Mouse (Mus musculus): ENCODE data around the gene Atg2a. TPM values are rescaled to one million over a fixed set of nuclear protein-coding genes. Genes with fewer than 3 reads are reported as not detected.

Gene Atg2a
- total RNA-seq (2017): 43.0 and 49.3 TPM in 2 replicates

DNA sequence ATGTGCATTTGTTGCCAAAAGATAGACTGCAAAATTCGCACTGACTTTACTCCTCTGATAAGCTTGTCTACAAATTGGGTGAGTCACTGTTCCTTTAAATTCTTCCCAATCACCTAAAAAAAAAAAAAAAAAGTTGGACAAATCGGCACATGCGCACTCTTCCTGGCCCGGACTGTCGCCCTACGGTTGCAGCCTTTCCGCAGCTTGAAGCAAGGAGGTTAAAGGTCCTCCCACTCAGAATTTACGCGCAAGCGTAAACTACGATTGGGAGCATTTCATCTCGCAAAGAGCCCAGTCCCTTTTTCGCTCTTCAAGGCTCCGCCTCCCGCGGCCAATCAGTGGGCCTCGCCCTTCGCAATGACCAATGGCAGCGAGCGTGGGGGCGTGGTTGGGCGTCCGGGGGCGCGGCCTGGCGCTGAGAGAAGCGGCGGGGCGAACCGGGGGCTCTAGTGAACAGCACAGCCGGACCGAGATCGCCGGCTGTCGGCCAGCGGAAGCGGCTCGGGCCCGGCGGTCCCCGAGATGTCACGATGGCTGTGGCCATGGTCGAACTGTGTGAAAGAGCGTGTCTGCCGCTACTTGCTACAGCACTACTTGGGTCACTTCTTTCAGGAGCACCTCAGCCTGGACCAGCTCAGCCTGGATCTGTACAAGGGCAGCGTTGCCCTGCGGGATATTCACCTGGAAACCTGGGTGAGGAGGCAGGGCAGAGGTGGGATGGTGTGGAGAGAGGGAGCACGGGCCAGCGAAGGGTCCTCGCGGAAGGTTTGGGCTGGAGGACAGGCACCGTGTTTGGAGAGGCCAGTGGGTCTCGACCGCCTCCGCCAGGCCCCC lies at the start of gene Atg2a:
Atg2a (plus strand) TSS at position 395 of the 834 bp plus-strand sequence.
- ATAC-seq (ENCODE audit: extremely low read depth, insufficient number of reproducible peaks, low FRiP score, poor library complexity, severe bottlenecking): peak; percentile 87

DNA sequence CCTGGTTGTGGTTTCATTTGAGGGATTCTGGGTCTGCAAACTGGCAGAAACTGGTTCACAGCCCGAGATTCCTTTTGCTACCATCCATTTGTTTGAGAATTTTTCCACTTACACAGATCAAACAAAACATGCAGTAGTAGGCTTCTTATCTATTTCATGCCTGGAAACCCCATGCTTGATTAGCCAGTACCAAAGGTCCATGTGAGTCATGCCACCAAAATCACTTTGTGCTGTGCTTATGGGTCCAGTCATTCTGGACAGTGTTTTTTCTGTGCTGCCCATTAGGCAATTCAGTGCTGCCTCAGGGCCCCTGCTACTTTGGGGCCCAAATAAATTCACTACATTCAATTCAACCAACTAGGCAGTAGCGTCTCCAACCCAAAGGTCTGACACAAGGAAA lies 37.2 kb upstream of the Atg2a start:
- no peak for ATAC-seq (ENCODE audit: extremely low read depth, insufficient number of reproducible peaks, low FRiP score, poor library complexity, severe bottlenecking)

DNA sequence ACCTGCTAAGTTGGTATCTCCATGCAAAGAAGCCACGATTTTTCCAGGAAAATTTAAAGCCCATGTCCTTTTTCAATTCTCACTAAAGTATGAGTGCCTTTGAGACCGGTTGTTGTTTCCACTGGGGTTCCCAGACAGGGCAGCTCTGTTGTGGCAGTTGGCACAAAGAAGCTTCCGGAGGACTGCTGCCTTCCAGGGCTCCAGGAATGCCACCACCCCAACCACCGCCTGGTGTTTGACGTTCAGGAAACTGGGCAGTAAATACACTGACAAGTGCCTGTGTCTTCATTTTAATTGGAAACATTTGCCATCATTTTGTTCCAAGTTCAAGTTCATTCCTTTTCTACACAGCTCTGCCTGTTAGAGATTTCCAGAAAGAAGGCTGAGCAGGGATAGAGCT lies 34.8 kb upstream of the Atg2a start:
- ATAC-seq (ENCODE audit: extremely low read depth, insufficient number of reproducible peaks, low FRiP score, poor library complexity, severe bottlenecking): no peak

DNA sequence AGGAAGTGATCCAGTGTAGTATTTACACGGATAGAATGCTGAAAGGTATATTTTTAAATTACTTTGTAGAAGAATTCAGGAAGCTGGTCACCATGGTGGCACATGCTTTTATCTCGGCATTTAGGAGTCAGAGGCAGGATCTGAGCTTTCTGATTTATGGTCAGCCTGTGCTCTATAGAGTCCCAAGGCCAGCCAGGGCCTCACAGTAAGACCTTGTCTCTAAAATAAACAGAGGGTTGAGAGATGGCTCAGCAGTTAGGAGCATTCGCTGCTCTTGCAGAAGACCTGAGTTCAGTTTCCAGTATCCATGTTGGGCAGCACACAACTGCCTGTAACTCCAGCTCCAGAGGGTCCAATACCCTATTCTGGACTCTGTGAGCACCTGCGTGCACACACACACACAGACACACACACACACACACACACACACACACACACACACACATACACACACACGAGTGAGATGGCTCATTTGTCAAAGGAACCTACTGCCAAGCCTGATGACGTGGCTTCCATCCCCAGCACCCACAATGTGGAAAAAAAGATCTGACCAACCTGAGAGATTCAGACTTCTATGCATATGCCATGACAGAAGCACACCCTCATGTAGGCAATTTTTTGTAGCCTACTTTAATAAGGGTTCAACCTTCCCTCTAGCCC lies 25.3 kb upstream of the Atg2a start:
- no peak for ATAC-seq (ENCODE audit: extremely low read depth, insufficient number of reproducible peaks, low FRiP score, poor library complexity, severe bottlenecking)

DNA sequence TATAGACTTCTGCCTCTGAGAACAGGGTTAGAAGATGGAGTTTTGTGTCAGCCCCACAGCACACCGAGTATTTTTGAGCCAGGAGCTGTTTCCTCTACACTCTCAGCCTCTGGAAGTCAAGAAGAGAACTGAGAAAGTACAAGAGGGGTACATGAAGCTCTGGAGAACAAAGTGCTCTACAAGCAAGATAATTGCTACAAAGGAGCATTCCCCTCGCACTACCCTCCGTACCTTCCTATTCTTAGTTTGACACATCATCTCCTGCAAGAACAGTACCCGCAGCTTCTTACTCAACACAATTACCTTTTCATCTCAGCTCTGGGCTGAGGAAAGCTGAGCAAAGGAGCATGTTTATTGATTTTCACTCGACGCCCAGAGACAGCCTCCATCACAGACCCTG lies 22.9 kb upstream of the Atg2a start:
- ATAC-seq (ENCODE audit: extremely low read depth, insufficient number of reproducible peaks, low FRiP score, poor library complexity, severe bottlenecking): no peak

DNA sequence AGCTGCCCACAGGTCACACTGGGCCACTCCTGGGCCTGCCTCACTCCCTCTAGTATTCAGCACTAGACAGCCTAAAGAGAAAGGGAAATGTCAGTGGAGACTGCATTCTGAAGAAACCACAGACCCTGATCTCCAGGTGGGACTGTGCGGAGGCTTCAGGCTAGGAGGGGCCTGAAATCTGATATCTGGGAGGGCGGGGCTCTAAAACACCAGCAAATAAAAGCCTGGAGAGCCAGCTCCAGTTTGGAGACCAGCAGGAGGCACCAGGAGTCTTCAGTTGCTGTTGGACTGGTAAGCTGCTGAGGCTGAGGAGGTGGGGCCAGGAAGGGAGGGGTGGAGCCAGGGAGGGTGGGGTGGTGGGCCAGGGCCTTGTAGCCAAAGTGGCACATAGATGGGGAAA lies 15.3 kb upstream of the Atg2a start, which contains the start of gene Gpha2:
Gpha2 (plus strand) TSS at position 246 of the 400 bp plus-strand sequence.
- no peak for ATAC-seq (ENCODE audit: extremely low read depth, insufficient number of reproducible peaks, low FRiP score, poor library complexity, severe bottlenecking)

DNA sequence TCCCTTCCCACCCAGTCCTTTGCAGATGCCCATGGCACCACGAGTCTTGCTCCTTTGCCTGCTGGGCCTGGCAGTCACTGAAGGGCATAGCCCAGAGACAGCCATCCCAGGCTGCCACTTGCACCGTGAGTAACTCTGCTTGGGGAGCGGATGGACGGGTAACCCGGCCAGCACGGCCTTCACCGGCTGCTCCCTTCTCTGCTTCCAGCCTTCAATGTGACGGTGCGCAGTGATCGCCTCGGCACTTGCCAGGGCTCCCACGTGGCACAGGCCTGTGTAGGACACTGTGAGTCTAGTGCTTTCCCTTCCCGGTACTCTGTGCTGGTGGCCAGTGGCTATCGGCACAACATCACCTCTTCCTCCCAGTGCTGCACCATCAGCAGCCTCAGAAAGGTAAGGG lies 14.7 kb upstream of the Atg2a start:
- ATAC-seq (ENCODE audit: extremely low read depth, insufficient number of reproducible peaks, low FRiP score, poor library complexity, severe bottlenecking): no peak

DNA sequence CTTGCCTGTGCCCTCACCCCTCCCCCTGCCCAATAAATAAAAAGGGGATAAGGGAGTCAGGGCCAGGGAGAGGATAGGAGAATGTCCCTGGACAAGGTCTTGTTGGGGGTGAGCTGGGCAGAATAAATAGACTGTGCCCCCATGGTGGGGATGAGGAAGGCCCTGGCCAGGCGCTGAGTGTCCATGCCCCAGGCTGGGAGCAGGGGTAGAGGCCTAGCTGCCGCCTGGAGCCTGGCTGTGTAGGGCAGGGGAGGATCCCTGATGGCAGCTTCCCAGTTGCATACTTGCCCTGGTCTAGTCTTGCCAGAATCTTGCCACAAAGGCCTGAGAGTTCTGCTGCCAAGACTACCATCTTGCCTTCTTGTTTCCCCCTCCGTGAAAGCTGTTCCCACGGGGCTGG lies 13.6 kb upstream of the Atg2a start:
- no peak for ATAC-seq (ENCODE audit: extremely low read depth, insufficient number of reproducible peaks, low FRiP score, poor library complexity, severe bottlenecking)

DNA sequence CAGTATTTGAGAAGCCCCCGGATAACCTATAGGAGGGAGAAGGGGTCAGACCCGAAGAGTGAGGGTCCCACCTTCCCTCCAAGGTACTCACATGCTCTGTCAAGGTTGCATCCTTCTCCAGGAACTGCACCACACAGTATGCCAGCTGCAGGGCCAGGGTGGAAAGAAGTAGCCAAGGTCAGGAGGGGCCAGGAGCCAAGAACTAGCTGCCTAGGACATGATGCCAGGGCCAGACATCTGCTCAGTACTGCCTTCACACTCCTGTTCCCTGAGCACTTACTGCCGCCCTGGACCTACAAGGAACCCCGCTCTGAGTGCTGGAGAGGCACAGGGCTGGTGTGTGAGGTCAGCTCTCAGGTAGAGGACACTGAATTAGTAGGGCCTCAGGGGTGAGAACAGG lies 11.1 kb upstream of the Atg2a start:
- no peak for ATAC-seq (ENCODE audit: extremely low read depth, insufficient number of reproducible peaks, low FRiP score, poor library complexity, severe bottlenecking)

DNA sequence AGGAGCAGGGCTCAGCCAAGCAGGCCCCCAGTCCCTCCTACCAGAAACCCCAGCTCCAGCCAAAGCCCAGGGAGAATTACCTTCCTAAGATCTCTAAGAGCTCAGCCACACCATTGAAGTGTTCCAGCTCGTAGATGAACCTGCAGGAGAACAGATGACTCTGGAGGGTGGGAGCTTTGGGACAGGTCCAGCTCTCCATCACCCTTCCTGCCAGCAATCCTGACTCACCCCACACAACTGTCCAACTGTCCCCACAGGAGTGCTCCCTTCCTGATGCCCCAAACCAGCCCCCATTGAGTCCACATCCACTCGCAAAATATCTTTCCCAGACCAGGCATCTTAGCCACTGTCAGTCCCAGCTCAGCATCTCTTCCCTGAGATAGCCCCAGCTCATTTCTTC lies 10.4 kb upstream of the Atg2a start:
- no peak for ATAC-seq (ENCODE audit: extremely low read depth, insufficient number of reproducible peaks, low FRiP score, poor library complexity, severe bottlenecking)

DNA sequence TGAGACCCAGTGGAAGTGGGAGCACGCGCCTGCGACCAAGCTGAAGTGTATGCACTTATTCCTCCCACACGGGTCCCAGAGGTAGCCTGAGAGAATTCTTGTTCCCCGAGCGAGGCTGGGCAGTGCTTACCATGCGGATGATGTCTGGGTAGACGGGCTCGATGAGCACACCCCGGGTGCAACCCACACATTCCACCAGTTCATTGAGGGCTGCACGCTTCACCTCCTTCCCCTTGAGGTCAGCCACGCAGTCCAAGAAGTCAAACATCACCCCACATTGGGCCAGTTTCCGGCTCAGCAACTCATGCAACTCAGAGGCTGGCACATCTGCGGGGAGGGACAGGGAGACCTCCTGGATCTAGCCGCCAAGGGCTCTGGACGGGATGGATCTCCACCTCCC lies 7.8 kb upstream of the Atg2a start:
- no peak for ATAC-seq (ENCODE audit: extremely low read depth, insufficient number of reproducible peaks, low FRiP score, poor library complexity, severe bottlenecking)

DNA sequence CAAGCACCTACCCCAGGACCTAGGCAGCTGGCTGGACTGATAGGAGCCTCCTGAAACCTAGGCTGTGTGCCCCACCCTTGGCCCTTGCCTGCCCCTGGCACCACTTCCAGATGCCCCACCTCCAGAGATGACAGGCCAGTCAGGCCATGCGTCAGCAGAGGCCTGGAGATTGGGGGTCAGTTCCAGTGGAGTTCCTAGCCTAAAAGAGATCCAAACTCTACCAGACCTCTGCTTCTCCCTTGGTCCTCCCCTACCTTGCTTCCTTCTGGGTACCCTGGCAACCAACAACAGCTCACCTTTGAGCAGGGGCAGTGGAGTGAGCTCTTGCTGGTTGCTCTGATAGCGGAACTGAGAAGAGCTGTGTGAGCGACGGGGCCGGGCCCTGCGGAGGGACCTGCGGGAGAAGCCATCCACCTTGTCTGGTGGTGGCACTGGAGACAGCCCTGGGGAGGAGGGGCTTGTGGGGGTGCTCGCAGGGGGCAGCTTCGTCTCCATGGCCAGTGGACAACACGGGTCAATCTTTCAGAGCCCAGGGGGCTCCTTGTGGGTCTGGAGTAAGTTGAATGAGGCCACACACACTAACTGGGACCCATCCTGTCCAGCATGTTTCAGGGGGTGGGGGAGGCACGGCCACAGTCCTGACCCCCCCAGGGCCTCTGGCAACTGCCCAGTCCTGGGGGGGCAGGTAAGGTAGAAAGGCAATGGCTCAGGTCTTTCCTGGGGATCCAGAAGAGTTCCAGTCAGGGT lies 7.0 kb upstream of the Atg2a start:
- ATAC-seq (ENCODE audit: extremely low read depth, insufficient number of reproducible peaks, low FRiP score, poor library complexity, severe bottlenecking): no peak

DNA sequence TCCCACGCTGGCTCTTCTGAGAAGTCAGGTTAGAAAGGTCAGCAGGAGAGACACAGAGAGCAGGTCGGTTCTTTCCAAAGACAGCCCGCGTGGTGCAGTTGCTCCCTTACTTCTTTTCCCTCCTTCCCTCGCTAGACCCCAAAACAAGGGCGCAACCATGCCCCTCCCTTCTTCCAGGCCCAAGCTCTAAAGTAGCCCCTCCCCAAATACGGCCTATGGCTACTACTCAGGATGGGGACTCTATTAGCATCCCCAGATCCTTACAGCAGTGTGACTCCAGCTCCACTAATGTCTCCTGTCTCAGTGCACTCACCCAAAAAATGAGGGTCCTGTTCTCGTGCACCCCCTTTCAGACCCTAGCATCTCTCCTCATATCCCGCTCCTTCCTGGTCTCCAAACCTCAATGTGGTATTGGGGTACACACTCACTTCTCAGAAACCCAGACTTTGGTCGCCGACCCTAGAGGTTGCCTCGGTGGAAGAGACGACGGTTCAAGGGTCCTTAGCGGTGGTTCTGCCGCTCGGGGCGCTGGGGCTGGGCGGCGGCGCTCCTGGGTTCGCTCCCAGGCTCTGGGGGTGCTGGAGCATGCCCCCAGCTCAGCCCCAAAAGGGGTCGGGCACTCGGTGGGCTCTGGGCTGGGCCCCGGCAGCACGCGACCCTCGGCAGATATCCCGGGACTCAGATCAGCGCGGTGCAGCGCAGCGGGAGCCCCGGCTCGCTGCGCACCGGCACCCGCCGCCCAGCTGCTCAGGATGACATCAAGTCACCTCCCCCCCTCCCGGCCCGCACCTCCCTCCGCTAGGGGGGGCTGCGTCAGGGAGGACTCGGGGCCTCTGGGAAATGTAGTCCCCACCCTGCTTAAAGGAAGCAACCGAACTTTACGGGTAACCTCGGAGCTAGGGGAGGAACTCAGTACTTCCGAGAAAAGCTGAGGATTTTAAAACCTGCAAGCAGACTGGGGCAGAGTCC lies 6.1 kb upstream of the Atg2a start, which contains the start of gene Ppp2r5b:
Ppp2r5b (minus strand) TSS at position 789 of the 969 bp plus-strand sequence.
- peak; percentile 82 for ATAC-seq (ENCODE audit: extremely low read depth, insufficient number of reproducible peaks, low FRiP score, poor library complexity, severe bottlenecking)

DNA sequence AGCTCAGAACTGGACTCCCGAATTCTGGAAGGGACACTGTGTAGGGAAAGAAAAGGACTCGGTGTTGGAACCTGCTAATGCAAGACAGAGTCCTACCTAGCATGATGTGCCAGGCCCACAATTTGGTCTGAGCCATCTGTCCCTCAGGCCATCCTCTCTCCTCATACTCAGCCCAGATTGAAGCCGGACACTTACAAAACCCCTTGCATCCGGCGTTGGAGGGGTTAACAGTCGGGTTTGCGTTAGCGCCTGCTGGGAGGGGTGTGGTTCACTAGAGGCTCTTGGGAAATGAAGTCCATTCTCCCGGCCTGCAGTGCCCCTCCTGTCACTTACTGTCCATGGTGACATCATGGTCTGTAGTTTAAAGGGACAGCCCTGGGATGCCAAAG lies 5.4 kb upstream of the Atg2a start:
- peak; percentile 80 for ATAC-seq (ENCODE audit: extremely low read depth, insufficient number of reproducible peaks, low FRiP score, poor library complexity, severe bottlenecking)

DNA sequence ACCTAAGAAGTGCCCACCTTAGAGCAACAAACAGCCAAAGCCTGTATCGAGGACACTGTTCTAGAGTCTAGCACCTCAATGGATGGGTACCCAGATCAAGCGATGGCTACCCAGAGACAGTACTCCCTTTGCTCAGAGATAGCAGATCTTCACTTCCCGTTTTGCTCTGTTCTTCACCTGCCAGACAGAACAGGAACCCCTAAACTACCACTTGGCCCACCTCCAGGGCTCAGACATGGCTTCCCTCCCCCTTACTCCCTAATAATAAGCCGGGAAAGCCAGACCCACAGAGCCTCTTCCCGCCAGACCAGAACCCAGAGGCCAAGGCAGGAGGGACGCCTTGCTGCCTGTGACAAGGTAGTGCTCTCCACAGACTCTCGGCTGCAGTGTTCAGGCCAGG lies 4.6 kb upstream of the Atg2a start:
- ATAC-seq (ENCODE audit: extremely low read depth, insufficient number of reproducible peaks, low FRiP score, poor library complexity, severe bottlenecking): no peak

DNA sequence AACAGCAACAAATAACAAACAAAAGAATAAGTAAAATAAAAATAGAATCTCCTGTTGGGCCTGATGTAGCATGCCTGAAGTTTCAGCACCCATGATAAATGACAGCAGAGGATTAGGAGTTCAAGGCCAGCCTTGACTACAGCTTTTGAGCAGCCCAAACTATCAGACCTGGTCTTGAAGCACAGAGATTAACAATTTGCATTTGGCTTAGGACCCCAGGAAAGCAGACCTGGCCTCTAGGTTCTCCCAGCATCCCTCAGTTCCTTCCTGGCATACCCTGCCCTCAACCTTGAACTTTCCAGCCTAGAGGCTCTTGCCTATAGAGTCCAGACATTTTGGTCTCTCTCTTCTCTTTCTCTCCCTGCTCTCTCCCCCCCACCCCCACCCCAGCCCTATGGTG lies 2.7 kb upstream of the Atg2a start:
- no peak for ATAC-seq (ENCODE audit: extremely low read depth, insufficient number of reproducible peaks, low FRiP score, poor library complexity, severe bottlenecking)

DNA sequence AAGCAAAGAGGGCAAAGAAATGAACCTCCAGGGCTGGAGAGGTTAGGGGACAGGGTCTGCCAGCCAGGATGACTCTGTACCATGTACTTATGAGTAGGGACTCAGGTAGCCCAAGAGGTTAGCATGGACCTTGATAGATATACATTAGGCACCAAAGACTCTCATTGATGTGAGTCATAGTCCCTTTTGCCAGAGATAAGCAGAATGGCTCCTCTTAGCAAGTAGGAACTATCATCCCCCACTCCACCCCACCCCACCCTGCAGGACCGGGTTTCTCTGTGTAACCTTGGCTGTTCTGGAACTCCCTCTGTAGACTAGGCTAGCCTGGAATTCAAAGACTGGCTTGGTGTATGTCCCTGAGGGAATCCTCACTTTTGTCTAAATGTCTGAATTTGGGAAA lies 1.3 kb upstream of the Atg2a start:
- ATAC-seq (ENCODE audit: extremely low read depth, insufficient number of reproducible peaks, low FRiP score, poor library complexity, severe bottlenecking): no peak

DNA sequence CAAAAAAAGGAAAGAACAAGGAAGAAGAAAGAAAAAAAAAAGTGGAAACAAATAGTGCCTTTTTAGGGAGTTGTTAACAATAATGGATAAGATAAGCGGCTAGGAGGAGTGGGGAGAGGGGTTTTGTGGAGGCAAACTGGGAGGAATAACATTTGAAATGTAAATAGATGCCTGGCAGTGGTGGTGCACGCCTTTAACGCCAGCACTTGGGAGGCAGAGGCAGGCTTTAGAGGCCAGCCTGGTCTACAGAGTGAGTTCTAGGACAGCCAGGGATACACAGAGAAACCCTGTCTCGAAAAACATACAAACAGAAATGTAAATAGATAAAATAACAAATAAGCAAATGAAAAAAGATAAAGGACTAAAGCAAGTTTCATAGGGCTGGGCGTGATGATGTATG lies 743 bp upstream of the Atg2a start:
- no peak for ATAC-seq (ENCODE audit: extremely low read depth, insufficient number of reproducible peaks, low FRiP score, poor library complexity, severe bottlenecking)

DNA sequence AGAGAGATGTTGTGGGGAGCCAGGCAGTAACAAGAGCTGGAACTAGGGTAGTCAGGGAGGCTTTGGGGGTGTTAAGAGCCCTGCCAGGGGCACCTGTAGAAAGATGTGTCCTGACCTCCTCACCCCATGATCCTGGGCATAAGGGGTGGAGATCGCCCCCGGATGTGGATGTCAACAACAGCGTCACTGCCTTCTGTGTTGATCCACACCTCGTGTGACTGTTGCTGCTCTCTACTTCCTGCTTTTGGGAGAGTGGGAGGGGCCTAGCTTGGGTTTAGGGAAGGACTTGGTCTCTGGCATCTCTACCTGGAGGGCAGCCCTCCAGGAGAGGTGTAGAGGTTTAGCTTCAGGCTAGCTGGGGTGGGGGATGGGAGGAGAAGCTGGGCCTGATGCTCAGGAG lies 813 bp downstream of the Atg2a start:
- ATAC-seq (ENCODE audit: extremely low read depth, insufficient number of reproducible peaks, low FRiP score, poor library complexity, severe bottlenecking): peak; percentile 86

All from neutrophil, adult 5-6 weeks (primary cell).